Mouse (Mus musculus) heart, adult 2 months (tissue): ENCODE measurements around the gene Adgrd1. TPM values are rescaled to one million over a fixed set of nuclear protein-coding genes. Genes with fewer than 3 reads are reported as not detected.

ENCODE experiments used
- DNase-seq, 2 experiments: peaks; one replicate each; pipeline ENCODE4 v3.0.0; 2021
- H3K27ac ChIP-seq: fragments of 200-600 bp; 2 replicates; pipeline ENCODE4 v1.8.1; 2022
- H3K27me3 ChIP-seq: fragments of 200-500 bp; 2 replicates; pipeline ENCODE4 v1.6.1; 2012; ENCODE audit warnings: mild to moderate bottlenecking, low read length, inconsistent platforms, mixed read lengths; ENCODE audit not compliant: control insufficient read depth, insufficient read depth
- H3K36me3 ChIP-seq: fragments of 200-500 bp; 2 replicates; pipeline ENCODE4 v1.6.1; 2012; ENCODE audit warnings: low read length, inconsistent platforms; ENCODE audit not compliant: control insufficient read depth, insufficient read depth
- H3K4me1 ChIP-seq: fragments of 200-500 bp; 2 replicates; pipeline ENCODE4 v1.6.1; 2011; ENCODE audit warnings: low read length; ENCODE audit not compliant: control insufficient read depth, insufficient read depth
- H3K4me3 ChIP-seq: fragments of 200-600 bp; 2 replicates; pipeline ENCODE4 v1.8.1; 2022
- H3K79me2 ChIP-seq: fragments of 200-500 bp; replicated peaks from 2 replicates; pipeline ENCODE4 v1.6.1; 2012; ENCODE audit warnings: mild to moderate bottlenecking, inconsistent platforms, low read length, moderate library complexity, mixed read lengths; ENCODE audit not compliant: control insufficient read depth, insufficient read depth
- H3K9ac ChIP-seq: fragments of 200-500 bp; 2 replicates; pipeline ENCODE4 v1.6.1; 2012; ENCODE audit warnings: low read depth, mild to moderate bottlenecking, control low read depth, inconsistent platforms, low read length, mixed read lengths
- CTCF ChIP-seq: fragments of 200-600 bp; IDR thresholded peaks from 2 replicates; pipeline ENCODE4 v1.8.1; 2022; ENCODE audit warnings: antibody characterized with exemption, mild to moderate bottlenecking, moderate library complexity
- EP300 ChIP-seq: fragments of 200-500 bp; IDR thresholded peaks from 2 replicates; pipeline ENCODE4 v1.6.1; 2011; ENCODE audit warnings: low read depth, low read length, control low read depth; ENCODE audit not compliant: insufficient read depth
- POLR2A ChIP-seq: fragments of 200-500 bp; IDR thresholded peaks from 2 replicates; pipeline ENCODE4 v1.6.1; 2011; ENCODE audit warnings: mild to moderate bottlenecking, low read depth, low read length, control low read depth; ENCODE audit not compliant: insufficient read depth
- WGBS: fragments of 180-500 bp; shearing (Covaris S2); methylation state at CpG from one replicate; pipeline ENCODE4 v1.1.7; 2018; 5-methylcytosine and 5-hydroxymethylcytosine counted together
- intact Hi-C: fragments of 180-260 bp; cut with DNase I; formaldehyde crosslinking; loops from one replicate; pipeline ENCODE4 v1.15.1; 2025
- polyA plus RNA-seq: library from polyadenylated mRNA; depleted of rRNA; stranded (reverse); fragments of >200 nt; gene quantifications from 2 replicates; pipeline ENCODE4 v1.2.3, GENCODE M21; 2012; rRNA removed
- total RNA-seq, 2 experiments: library from RNA; stranded (reverse); gene quantifications; 2 replicates each; pipeline ENCODE4 v1.2.3; 2021

Gene Adgrd1
- total and polyA plus RNA-seq, 3 experiments: 4.1 to 5.5 (median 4.8) TPM

DNA sequence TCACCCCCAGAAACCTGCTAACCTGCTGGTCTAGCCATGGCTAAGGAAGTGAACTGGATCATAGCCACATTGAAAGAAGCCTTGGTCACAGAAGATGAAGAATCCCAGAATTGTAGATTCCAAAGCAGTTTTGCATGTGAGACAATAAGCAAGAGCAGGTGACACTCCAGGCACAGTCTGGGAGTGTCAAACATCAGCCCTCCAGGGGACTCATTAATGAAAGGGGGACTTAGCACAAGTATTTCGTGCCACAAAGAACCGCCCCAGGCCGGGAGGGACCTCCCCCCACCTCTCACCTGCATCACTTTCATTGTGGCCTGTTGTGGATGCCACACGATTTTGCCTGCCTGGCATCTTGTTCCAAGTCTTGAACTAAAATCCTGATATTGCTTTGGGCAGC lies 146.6 kb downstream of the Adgrd1 start:
- 88% methylated on average over 4 of the region's 4 CpGs for WGBS
- Histone ChIP-seq H3K9ac (no peak overlapping the region), H3K4me3 (no peak overlapping the region), H3K4me1 (no peaks in the 10 kb centered on the region; the same call in 1 of the 2 replicates), H3K36me3 (no peaks in the 10 kb centered on the region), H3K27ac (no peak overlapping the region), H3K27me3 (no peaks in the 10 kb centered on the region), H3K79me2 (no peaks in the 10 kb centered on the region)
- DNase-seq: no peak
- TF ChIP-seq POLR2A: no peak
- TF ChIP-seq CTCF: no peak
- TF ChIP-seq EP300: no peak
- intact Hi-C loops: no loop called here

- no peak for TF ChIP-seq POLR2A
- TF ChIP-seq CTCF: no peak
- no peak for TF ChIP-seq EP300
- Histone ChIP-seq H3K9ac (no peak overlapping the region), H3K4me1 (no peaks in the 10 kb centered on the region; the same call in 1 of the 2 replicates), H3K27me3 (no peaks in the 10 kb centered on the region), H3K36me3 (no peaks in the 10 kb centered on the region), H3K79me2 (no peaks in the 10 kb centered on the region), H3K4me3 (no peak overlapping the region), H3K27ac (no peak overlapping the region)
- intact Hi-C loops: no loop called here
- WGBS: 40% methylated on average over 5 of the region's 5 CpGs
- peak in 1 of 2 experiments; percentile 12 for DNase-seq
Observed at GRCm38 (mm10) chr5:129244392-129244791, 147.8 kb downstream of the Adgrd1 start.

GRCm38 (mm10) chr5:129249080-129249479 lies 152.5 kb downstream of the Adgrd1 start:
- WGBS: 42% methylated on average over 8 of the region's 8 CpGs
- Histone ChIP-seq H3K27me3 (no peaks in the 10 kb centered on the region), H3K79me2 (no peaks in the 10 kb centered on the region), H3K9ac (no peak overlapping the region), H3K27ac (no peak overlapping the region), H3K36me3 (no peaks in the 10 kb centered on the region), H3K4me3 (no peak overlapping the region), H3K4me1 (no peaks in the 10 kb centered on the region)
- TF ChIP-seq EP300 (no peak), CTCF (no peak), POLR2A (no peak)
- intact Hi-C loops: no loop called here
- peak in 1 of 2 experiments; percentile 10 for DNase-seq

Other genes with a start within 250 kb of the Adgrd1 start
- under 1 TPM in 1 of 2 experiments, not detected in 1; 0.07 TPM for gene Rimbp2, start 143.3 kb upstream of the Adgrd1 start, total RNA-seq
- gene Rimbp2, start 143.3 kb upstream of the Adgrd1 start, polyA plus RNA-seq: 0.06 and 0.15 TPM in 2 replicates
- 10 to 100 TPM; 12.0 to 14.2 TPM for gene Stx2, start 88.2 kb upstream of the Adgrd1 start, total RNA-seq
- 17.1 and 24.2 TPM in 2 replicates for gene Stx2, start 88.2 kb upstream of the Adgrd1 start, polyA plus RNA-seq
- gene Ran, start 76.7 kb upstream of the Adgrd1 start, total RNA-seq: 10 to 100 TPM; 88.2 to 99.2 TPM
- gene Ran, start 76.7 kb upstream of the Adgrd1 start, polyA plus RNA-seq: 44.4 and 58.1 TPM in 2 replicates